Mouse (Mus musculus): ENCODE data around the gene Rnf130.

DNA sequence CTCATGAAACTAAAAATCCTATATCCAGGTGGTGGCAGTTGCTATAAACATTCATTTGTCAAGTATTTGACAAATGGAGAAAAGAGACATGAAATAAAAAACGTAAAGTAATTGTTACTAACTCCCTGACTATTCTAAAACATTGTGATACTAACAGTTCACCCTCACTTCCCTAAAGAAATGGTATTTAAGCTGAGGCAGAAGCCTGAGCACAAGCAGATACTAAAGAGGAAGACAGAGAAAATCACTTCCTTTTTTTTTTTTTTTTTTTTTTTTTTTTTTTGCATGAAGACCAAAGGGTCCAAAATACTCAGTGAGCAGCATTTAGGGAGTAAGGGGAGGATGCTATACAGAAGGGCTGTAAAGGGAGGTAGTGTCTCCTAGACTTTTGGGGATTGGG, 13.6 kb downstream of the Rnf130 start:
- TF ChIP-seq EP300 (IDR thresholded peaks at IDR 0.05) (no peak), CTCF (IDR thresholded peaks at IDR 0.05) (no peak)

Measured in lung, postnatal 0 days (tissue).